In genomic region chr5:119633581-119633980, GRCm38 (mm10) we compare ENCODE assay signal across 20 mouse cellular contexts. TPM values are rescaled to one million over a fixed set of nuclear protein-coding genes. Genes with fewer than 3 reads are reported as not detected.
DNase-seq lines count a peak whose midpoint lies in the region; ATAC-seq lines count a peak whose summit lies in the region.
"Had no signal": no experiment of that assay in that cellular context is flagged by ENCODE, and none has a peak within 500 bp of the region (broad histone marks: within the 10 kb centered on the region; RNA-seq: fewer than 3 reads in every experiment).

No protein-coding gene starts in this region.

- intact Hi-C loops in left cerebral cortex, postnatal 4 days (cut with DNase I): no loop called here

- peak; percentile 62 to 70 for DNase-seq in CD8-positive naive resting alpha-beta T cell, adult 2 months (ENCODE audit: low read depth in 2 of 2, low spot score in 2 of 2)
- DNase-seq in thymus, adult 18-20 months: peak; percentile 50 to 68
- peak; percentile 68 to 73 for DNase-seq in thymus, postnatal 36 days
- DNase-seq in urinary bladder, postnatal 25 days (ENCODE audit: low spot score): no peak
- no peak for DNase-seq in left cerebral cortex, postnatal 4 days
- DNase-seq: adrenal gland, adult 2 months; cerebellum, adult 11 months; cerebellum, postnatal 10 days; gastrocnemius, postnatal 36 days; kidney, postnatal 25 days; lung, adult 18-20 months; lung, postnatal 10 days had no signal

- ATAC-seq in common myeloid progenitor, adult 5-6 weeks (replicated peaks; ENCODE audit: low read depth, poor library complexity, severe bottlenecking): peak; percentile 86
- no peak for ATAC-seq in monocyte, adult 5-6 weeks (replicated peaks; ENCODE audit: insufficient number of reproducible peaks, low FRiP score, low TSS enrichment, poor library complexity, severe bottlenecking)
- ATAC-seq: hindbrain, postnatal 0 days; intestine, embryonic 16.5 days; liver, embryonic 12.5 days; midbrain, embryonic 13.5 days; Patski had no signal

RNA-seq across cellular contexts. Expression of gene Tbx3, which starts 36.9 kb away (rescaled TPM):
- total RNA-seq in common myeloid progenitor, adult 5-6 weeks (2017): not detected in 2 replicates
- total RNA-seq in monocyte, adult 5-6 weeks (2017): not detected in 3 replicates
- 1 to 10 TPM; 3.7 to 4.4 TPM for total RNA-seq in left cerebral cortex, postnatal 4 days (2021)
- total RNA-seq: megakaryocyte, adult 5-6 weeks had no signal

Comparison
In these comparisons a context has a peak if more than half of its experiments do, and no peak if none do; other contexts are left out.
1. DNase-seq: peak in CD8-positive naive resting alpha-beta T cell, adult 2 months (2 of 2), thymus, adult 18-20 months (2 of 2) and thymus, postnatal 36 days (2 of 2); none in urinary bladder, postnatal 25 days (single experiment) and left cerebral cortex, postnatal 4 days (single experiment).